ENCODE assay signal across 8 mouse cellular contexts in genomic region chr3:84883817-84884483, GRCm38 (mm10).
A peak's percentile ranks its signal among the peaks of the same experiment; 100 is the strongest.
DNase-seq lines count a peak whose midpoint lies in the region; ATAC-seq lines count a peak whose summit lies in the region.
"Had no signal": no experiment of that assay in that cellular context is flagged by ENCODE, and none has a peak within 500 bp of the region (broad histone marks: within the 10 kb centered on the region; RNA-seq: fewer than 3 reads in every experiment).

No protein-coding gene starts in this region.

- H3K9ac ChIP-seq in forebrain, embryonic 13.5 days = no peak overlapping the region
- H3K9ac ChIP-seq: limb, embryonic 12.5 days had no signal

- peak; percentile 11 to 31 for DNase-seq in spleen, adult 18-20 months
- no peak for DNase-seq in spleen, adult 12 weeks (ENCODE audit: low spot score)
- peak; percentile 13 for DNase-seq in kidney, adult 9 months
- DNase-seq in layer of hippocampus, adult 9-10 months (ENCODE audit: low spot score) = no peak
- no peak for DNase-seq in cerebellum, adult 9-11 months

- no peaks in the 10 kb centered on the region for H3K9me3 ChIP-seq in forebrain, embryonic 13.5 days (replicated peaks)
- H3K9me3 ChIP-seq: limb, embryonic 12.5 days had no signal

- H3K4me2 ChIP-seq in forebrain, embryonic 13.5 days = no peak overlapping the region
- H3K4me2 ChIP-seq: limb, embryonic 12.5 days had no signal

- H3K27me3 ChIP-seq in forebrain, embryonic 13.5 days = no peaks in the 10 kb centered on the region
- H3K27me3 ChIP-seq: limb, embryonic 12.5 days had no signal

- H3K4me1 ChIP-seq in forebrain, embryonic 13.5 days = no peaks in the 10 kb centered on the region

- no peak overlapping the region for H3K27ac ChIP-seq in forebrain, embryonic 13.5 days
- H3K27ac ChIP-seq: limb, embryonic 12.5 days had no signal

- H3K4me3 ChIP-seq in forebrain, embryonic 13.5 days = no peak overlapping the region
- H3K4me3 ChIP-seq: limb, embryonic 12.5 days had no signal

- no peaks in the 10 kb centered on the region for H3K36me3 ChIP-seq in forebrain, embryonic 13.5 days (ENCODE audit: poor library complexity, severe bottlenecking)
- H3K36me3 ChIP-seq: limb, embryonic 12.5 days had no signal

- ATAC-seq in megakaryocyte progenitor cell, adult 5-6 weeks (replicated peaks; ENCODE audit: poor library complexity) = peak; percentile 95
- no peak for ATAC-seq in forebrain, embryonic 13.5 days

- WGBS in forebrain, embryonic 13.5 days = 61% methylated on average over 11 of the region's 11 CpGs

Comparison
In these comparisons a context has a peak if more than half of its experiments do, and no peak if none do; other contexts are left out.
1. DNase-seq: peak in spleen, adult 18-20 months (2 of 2) and kidney, adult 9 months (single experiment); none in spleen, adult 12 weeks (single experiment), layer of hippocampus, adult 9-10 months (single experiment) and cerebellum, adult 9-11 months (single experiment).